Mouse (Mus musculus) thymus, postnatal 0 days (tissue): ENCODE results near the gene Il1r1. TPM values are rescaled to one million over a fixed set of nuclear protein-coding genes. Genes with fewer than 3 reads are reported as not detected.
"Not testable (repeated sequence)": the region's sequence is repeated elsewhere in the genome, so short reads cannot be mapped to it uniquely, and the experiment has no call there.

ENCODE experiments used
- DNase-seq: peaks from one replicate; pipeline ENCODE4 v3.0.0-alpha.2; 2015; ENCODE audit warnings: low spot score
- polyA plus RNA-seq: library from polyadenylated mRNA; unstranded; fragments of >200 nt; fragmentation: Nextera tagmentation; extraction: Ambion mirVana; gene quantifications from 2 replicates; pipeline ENCODE4 v1.2.1, GENCODE M21; 2015

The Il1r1 gene
- polyA plus RNA-seq, 1 experiment from 2014 or later: 7.5 TPM

DNA sequence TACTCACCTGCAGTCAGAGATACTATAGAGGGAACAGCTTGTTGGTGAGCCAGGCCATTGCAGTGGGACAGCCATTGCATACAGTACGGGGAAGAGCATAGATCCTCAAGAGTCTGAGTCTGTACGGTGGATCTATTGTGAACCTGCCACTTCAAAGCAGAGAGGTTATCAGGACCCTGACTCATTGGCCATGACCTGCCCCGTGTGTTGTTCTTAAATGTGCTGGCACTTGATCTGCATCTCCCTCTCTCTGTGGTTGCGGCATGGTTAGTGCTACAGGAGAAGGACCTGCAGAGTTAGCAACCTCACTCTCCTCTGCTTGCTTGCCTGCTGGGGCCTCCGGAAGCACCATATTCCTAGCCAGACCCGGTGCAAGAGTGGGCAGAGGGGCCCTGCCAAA lies 43.7 kb downstream of the Il1r1 start:
- no peak for DNase-seq

DNA sequence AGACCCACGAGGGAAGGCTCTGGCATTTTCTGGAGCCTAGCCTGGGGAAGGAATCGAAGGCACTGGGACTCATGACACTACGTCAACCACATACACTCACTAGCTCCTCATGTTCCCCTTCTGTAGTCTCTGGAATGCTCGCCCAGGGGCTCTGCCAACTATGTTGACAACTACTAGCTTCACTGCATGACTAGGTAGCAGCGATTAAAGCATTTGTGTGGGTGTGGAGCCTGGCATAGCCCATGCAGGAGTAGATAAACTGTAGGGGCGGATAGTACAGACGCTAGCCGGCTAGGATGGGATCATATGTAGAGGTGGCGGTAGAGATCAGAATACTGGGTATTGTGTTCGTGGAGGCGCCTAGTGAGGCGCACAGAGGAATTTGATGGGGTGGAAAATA lies 45.5 kb downstream of the Il1r1 start:
- DNase-seq: no peak

DNA sequence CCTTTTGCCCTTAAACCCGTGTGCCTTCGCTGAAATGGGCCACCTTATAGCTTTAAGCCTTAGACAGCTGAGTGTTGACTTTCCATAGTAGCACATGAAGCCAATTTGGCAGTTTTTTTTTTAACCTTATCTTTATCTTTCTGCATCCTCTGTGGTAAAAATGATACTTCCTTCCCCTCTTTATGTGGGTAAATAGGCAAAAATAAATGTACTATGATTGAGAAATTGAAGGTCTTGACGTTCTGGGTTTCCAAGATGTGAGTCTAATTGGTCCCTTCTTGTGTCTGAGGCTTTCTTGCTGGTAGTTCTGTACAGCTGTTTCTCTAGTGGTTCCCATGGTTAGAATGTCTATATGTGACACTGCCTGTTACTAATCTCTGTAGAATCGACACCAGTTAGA lies 46.2 kb downstream of the Il1r1 start:
- DNase-seq: peak; percentile 12

DNA sequence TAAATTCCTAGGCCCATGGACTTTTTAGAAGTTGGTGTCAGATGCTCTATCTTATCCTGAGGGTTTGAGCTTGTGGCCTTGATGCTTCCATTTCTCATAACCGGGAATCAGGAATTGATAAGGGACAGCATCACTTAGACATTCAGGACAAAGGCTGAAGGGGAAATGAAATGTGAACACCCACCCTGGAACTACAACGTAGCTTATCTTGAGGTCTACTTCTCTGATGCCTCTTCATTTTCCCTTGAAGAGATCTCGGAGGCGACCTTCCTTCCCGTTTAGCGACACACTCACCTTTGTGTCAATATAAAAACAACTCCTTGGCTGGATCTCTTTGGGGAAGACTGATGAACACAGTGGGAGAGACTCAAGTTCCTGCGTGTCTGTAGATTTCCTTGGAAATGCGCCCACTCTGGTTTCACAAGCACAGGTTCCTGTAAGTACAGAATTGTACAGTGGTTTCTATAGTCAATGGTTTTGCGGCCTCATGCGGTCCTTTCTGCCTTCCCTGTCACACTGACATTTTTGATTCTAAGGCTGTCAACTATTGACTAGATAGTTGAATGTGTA lies 46.7 kb downstream of the Il1r1 start:
- DNase-seq: no peak

DNA sequence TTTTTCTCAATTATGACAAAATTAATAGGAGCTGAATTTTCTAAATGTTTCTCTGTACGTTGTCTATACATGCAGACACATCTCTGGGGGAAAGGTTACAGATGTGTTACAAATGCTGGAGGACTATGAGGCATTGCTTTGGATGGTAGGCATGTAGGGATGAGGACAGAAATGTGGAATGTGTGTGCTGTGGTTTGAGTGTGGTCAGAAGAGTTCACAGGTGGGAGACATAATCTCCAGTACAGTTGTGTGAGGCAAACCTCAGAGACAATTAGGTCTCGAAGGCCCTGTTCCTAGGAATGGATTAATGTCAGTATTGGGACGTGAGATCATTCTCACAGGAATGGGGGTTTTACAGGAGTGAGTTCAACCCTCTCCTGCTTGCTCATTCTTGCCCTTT lies 47.3 kb downstream of the Il1r1 start:
- DNase-seq: no peak

DNA sequence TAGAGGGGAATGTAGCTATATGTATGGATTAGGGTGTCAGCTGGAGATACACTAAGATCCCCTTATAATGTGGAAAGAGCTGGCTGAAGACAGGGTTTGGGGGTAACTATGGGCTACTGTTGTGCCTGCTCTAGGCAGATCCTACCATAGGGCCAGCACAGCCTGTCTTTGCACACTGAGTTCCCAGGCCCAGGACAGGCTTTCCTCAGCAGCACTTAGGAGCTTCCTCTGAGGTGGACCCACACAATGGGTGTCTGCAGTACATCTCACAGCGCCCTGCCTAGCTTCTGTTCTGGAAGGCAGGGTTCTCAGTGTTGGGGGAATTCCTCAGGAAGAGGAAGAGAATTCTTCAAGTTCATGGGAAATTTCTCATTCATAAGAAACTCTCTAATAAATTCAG lies 48.6 kb downstream of the Il1r1 start:
- DNase-seq: no peak

DNA sequence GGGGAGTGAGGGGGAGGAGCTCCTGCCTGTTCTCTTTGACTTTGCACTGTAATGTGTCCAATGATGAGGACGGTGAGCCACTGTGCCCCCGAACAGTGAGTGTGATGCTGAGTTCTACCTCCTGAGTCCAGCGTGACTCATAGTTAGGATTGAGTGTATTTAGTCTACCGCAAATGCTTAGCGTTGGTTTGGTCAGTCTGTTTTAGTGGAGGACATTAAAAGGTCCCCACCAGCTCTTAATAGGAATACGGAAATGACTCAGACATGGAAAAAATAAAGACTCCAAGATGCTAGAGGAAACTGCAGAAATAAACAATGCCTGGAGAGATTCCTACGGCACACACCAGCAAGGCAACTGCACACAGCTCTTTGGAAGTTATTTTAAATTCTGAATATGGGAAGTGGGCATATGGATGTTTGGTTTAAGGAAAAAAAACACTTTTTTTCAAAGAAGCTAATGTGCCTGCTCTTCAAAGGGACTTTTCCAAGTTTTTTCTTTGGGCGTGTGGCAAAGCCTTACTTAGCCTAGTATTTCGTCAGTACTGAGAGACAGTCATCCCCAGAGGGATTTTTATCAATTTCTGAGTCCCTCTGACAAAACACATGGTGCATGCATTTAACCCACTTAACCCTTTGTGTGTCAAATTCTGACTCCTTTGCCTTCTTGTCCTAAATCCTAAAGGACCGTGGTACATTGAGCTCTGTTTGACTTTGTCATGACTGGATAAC lies 50.6 kb downstream of the Il1r1 start:
- no peak for DNase-seq

DNA sequence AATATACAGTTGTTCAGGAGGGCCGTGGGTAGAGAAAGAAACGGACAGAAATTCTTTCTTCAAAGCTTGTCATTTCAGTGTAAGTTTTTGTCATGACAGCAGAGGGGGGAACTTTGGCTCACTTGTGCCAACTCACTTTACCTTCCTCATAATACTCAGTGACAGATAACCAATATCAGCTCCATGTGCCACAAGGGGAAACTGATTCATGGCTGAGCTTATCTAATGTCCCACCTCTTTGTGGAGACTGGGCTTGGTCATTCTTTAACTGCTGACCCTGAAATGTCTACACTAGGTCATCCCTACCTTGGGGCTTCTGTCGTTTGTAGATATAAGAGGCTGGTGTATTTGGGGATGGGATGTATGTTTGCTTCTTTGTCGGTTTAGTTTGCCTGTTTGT lies 53.1 kb downstream of the Il1r1 start:
- DNase-seq: no peak

DNA sequence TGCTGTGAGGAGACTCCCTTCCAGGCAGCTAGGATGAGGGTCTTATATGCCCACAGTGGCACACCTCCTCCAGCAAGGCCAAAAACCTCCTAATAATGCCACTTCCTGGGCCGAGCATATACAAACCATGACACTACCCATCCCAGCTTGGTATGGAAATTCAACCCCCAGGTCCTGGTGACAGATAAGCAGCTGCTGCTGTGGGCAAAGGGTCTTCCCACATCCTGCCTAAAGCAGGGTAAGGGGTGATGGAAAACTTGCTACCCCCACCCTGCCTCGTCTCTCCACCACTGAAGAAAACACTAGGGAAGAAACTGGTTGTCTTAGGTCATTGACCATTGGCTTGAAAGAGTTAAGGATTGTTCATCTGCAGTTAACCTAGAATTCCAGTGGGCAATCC lies 53.8 kb downstream of the Il1r1 start:
- no peak for DNase-seq

DNA sequence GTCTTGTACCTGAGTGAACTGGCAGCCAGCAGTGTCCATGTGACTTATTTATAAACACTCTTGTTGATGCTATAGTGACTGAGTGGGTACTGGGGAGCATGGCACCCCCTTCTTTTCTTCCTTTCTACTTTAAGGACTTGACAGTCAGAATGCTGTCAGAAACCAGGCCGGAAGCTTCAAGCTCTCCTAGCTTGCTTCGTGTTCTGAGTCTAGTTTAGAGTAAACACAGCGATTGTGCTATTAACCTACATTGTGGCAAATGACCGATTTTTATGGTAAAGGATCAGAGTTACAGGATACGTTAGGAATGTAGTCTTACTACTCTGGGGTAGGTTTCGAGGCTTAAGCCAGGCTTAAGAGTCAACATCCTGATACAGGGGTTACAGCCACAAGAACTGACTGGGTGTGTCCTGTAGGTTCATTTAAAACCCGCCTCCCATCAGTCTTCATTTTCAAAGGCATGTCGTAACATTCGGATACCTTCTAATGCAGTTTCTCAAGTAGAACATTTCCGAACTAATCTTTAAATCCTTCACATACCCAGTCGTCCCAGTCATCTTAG lies 54.4 kb downstream of the Il1r1 start:
- DNase-seq: no peak

DNA sequence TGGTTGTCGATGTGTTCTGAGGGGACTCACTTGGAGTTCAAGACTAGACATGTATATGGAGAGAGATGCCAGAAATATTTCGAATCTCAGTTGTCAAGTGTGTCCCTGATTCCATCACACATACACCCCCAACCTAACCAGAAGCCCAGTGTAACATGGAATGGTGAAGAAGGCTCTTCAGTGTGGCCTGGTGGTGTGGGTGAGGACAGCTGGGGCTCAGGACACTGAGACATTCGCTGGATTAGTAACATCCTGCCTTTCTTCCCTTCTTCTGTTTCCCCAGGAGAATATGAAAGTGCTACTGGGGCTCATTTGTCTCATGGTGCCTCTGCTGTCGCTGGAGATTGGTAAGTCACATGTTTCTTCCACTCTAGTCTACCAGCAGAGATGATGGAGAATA lies 57.1 kb downstream of the Il1r1 start:
- DNase-seq: no peak

DNA sequence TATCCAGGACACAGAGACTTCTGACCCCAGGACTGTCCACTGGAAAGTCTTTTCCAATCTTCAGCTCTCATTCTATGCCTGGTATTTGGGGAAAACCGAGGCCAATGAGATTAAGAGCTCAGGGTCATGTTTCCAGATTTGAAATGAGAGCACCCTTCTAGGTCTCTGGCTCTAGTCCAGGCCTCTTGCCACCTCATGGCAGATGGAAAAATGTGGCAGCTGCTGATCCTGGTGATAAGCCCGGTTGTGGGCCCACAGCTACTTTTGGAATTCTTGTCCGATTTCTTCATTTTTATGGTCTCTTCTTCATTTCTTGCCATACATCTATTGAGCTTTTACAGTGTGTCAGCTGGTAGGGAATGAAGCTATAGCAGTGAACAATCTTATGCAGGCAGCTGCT lies 57.5 kb downstream of the Il1r1 start:
- DNase-seq: no peak

DNA sequence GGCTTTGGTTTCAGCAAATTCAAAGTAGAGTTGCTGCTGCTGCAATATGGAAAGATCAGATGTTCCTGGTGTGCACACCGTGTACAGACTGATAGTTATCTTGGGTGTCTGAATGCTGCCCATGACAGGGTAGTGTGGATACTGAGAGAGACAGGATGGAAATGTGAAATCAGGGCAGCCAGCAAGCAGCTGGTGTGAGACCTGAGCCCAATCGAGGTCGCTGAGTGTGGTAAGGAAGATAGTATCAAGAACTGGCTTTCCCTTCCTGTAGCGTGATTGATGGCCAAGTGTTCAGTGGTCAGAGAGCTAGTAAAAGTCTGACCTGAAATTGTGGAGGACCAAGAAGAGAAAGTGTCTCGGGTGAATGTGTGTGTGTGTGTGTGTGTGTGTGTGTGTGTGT lies 59.1 kb downstream of the Il1r1 start:
- DNase-seq: no peak

DNA sequence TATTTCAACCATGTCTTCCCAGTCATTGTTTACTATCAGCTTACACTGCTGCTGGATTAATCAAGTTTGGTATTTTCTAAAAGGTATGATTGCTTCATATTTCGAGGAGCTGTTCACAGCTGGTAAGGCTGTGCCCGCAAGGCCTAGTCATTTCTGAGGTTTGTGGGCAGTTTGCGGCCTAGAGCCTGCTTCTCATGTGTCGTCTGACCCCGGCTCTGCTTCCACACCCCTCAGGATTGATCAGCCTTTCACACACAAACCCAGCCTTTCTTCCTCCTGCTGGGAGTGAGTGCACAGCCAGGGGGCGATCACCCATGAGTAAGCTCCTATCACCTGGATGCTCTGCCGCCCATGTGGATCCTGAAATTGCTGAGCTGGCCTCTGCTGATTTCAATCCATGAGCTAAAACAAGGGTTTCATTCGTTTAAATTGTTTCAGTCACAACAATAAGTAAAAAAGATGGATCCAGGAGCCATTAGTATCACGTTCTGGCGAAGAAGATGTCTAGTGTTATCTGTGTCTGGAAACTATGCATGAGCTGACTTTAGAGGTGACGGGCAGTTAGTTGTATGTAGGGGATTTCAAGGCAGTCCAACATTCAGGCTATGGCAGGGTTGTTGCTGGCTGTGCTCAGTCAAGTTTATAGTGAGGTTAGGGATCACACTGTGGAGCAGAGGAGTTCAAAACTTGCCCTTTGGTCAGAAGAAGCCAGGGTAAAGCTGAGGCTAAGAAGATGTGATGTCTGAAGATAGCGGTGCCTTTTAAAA lies 65.8 kb downstream of the Il1r1 start:
- peak; percentile 15 for DNase-seq

DNA sequence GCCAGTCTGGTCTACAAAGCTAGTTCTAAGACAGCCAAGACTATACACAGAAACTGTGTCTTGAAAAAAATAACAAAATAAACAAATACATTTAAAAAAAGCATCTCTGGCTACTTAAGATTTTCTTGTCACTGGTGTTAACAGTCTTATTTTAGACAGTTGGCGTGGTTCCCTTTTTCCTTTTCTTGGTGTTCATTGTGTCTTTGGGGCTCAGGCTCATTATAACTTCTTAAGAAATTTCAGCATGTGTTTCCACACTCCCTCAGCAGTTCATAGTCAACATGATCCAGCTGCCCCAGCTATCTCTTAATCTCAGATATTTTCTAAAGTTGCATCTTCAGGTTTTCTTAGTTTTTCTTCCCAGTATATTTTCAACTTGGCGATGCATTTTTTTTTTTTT lies 67.4 kb downstream of the Il1r1 start:
- DNase-seq: no peak

DNA sequence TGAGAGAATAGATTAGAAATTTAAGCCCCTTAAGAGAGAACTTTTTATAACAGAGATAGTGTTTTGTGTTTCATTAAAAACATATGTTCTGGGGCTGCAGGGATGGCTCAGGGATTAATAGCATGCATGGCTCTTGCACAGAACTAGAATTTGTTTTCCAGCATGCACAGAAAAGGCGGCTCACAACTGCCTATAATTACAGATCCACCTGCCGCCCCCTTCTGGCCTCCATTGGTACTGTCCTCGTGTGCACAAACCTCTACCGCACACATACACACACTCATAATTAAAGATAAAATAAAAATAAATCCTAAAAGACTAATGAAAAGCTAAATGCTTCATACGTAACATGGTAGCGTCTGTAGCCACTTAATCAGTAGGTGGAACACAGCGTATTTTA lies 69.0 kb downstream of the Il1r1 start:
- DNase-seq: no peak

DNA sequence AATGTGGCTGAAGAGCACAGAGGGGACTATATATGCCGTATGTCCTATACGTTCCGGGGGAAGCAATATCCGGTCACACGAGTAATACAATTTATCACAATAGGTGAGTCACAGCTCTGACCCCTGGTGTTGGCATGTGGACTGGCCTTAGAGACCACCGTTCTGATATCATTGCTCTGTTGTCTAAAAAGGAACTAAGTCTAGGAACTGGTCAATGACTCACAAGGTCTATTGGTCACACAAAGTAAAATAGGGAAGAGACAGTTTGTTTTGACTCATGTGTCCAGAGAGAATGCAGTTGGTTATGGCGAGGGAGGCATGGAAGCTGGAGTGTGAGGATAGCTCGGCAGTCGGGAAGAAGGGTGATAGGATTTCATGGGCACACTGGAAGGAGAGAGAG lies 69.9 kb downstream of the Il1r1 start:
- no peak for DNase-seq

DNA sequence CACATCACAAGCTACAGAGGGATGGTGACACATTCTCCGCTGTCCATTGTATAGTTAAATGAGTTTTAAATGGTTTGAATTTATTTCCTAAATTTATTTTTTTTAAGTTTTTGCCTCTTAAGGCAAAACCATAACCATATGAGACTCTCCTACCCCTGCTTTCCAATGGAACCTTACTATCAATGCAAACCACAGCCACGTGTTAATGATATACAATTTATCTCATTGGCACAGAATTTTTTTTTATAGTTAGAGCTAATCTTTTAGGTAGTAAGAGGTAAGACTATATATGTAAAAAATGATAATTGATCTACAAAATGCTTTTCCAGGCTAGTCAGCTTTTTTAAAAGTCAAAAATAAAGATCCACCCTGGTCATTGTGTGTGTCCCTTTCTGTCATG lies 73.2 kb downstream of the Il1r1 start:
- no peak for DNase-seq

DNA sequence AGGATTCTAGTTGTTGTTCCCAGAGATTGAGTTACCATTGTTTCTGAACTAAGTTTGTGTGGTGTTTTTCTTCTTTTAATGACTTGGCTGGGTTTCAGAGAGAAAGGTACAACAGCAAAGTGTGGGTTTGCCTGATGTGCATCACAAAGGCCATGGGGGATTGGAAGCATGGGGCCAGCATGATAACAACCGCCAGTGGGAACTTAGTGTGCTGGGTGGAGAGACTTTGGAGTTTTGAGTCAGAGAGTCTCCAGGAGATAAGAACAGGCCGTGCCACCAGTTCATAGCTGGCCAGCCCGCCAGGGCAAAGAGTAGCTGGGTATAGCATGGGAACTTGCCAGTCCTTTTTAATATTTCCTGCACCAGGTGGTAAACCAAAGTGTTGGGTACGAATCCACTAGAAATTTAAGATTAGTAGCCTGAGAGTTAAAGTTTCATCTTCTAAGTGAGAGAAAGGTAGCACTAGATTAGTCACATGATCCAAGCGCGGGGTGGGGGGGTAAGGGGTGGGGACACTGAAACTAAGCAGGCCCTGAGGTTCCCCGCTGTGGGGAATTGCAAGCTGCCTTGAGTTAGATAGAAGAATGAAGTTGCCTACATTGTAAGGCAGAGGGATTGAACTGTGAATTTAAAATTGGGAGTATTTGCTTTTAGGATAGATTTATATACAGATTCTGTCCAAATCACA lies 78.4 kb downstream of the Il1r1 start:
- DNase-seq: no peak

DNA sequence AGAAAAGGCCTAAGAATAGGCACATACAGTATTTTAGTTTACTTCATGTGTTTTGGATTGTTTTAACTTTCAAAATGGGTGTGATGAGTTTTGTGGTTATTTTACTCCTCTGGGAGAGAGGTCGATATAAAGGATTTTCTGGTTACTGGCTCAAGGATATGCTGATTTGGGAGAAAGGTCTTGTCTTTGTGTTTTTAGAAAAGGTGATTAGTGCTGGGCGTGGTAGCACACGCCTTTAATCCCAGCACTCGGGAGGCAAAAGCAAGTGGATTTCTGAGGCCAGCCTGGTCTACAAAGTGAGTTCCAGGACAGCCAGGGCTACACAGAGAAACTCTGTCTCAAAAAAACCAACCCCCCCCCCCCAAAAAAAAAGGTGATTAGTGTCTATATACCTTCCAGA lies 79.4 kb downstream of the Il1r1 start:
- DNase-seq: not testable (repeated sequence)

DNA sequence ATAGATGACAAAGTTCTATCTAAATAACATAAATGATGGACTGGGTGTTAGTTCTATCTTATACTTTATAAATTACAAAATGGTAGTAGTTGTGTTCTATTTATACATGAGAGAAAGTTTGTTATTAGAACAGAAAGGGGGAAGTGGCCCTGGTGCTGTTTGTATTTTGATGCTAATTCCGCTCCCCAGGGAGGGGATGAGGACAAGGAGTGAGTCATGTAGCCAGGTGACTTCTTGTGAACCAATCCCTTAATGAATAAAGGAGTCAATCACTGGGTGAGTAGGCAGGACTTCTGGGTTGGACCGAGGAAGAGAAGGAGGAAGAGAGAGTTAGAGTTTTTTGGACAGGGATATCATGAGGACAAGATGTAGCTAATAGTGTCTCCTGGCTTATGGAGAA lies 81.2 kb downstream of the Il1r1 start:
- DNase-seq: no peak

DNA sequence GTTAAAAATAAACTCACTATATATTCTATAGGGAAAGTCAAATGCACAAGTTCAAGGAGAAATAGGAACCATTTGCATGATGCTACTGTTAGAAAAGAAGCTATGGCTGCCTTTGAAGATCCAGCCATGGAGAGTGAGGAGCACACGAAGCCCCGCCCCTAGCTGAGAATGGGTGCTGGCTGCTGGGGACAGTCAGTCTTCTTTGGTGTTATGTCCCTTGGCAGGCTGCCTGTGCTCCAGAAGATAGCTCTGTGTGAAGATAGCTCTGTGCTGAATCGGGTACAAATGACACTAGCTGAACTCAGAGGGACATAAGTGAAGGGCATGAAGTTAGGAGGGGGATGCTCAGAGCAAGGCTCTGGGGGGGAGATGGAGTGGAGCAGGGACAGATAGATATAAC lies 86.2 kb downstream of the Il1r1 start:
- no peak for DNase-seq
